Mouse (Mus musculus) ovary, postnatal 10 days (tissue): ENCODE measurements around the gene Hs6st2.

Source experiments
- DNase-seq: peaks from one replicate; pipeline ENCODE4 v3.0.0; 2022; ENCODE audit warnings: low spot score

Gene Hs6st2

DNA sequence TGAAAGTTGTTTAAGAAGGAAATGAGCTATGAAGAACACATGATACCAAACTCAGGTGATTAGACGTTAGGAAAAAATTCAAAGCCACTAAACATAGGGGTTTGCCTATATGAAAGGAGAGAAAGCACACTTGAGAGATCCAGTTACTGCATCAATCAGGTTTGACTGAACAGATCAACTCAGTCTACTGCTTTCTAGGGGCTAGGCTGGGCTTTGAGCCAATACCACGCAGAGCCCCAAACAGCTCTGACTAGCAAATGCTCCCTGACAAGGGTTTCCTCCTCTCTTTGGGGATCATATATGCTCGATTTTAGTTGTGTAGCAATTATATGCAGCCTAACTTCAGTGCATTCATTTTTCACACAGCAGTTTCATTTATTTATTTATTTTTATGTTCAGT, 96.2 kb downstream of the Hs6st2 start:
- DNase-seq, result no peak

DNA sequence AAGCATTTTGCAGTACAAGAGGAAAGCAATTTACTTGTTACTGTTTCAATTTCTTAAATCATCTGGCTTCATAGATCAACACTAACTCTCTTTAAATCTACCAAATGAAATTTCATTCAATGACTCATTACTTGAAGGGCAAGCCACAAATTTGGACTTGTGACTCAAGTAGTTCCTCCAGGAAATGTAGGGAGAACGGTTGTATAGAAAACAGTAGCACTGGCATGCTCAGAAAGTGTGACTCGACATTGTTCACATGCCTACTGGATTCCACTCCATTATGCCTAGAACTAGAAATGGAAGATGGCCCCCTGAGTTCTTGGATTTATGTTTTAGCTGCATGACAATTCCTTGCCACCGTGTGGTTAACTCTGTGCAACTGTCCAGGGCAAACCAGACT, 100.0 kb downstream of the Hs6st2 start:
- no peak for DNase-seq

DNA sequence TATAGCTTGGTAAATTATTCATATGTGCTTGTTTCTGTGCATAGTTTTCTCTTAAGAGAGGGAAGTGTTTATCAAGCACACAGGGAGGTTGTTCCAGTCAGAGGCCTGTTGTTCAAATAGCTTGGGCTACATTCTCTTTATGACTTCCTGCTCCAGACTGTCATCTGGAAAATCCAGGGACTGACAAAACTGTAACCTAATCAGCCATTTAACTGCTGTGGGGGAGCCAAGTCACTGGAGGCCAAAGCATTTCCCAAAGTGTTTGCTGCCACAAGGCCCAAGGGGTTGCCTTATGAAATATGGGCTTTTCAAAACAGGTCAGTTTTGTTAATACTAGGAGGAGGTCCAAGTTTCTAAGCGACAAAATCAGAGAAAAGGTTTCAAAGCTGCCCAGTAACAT, 119.8 kb downstream of the Hs6st2 start:
- no peak for DNase-seq

DNA sequence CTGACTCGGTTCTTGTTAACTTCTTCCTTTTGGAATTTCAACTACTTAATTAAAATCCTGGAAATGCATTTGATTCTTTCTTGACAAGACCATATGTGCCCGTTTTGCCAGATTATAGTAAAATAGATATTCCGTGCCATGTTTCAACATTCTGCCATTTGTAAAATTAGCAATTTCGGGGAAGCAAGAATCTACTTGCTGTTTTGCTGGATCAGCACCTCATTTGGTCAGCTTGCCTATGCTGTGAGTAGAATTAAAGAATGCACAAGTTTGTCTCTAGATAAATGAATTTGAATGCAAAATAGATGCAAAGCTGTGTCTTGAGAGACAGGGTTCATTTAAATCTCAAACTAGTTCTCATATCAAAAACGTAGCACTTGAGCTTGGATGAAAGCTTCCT, 142.0 kb downstream of the Hs6st2 start:
- DNase-seq, result no peak

DNA sequence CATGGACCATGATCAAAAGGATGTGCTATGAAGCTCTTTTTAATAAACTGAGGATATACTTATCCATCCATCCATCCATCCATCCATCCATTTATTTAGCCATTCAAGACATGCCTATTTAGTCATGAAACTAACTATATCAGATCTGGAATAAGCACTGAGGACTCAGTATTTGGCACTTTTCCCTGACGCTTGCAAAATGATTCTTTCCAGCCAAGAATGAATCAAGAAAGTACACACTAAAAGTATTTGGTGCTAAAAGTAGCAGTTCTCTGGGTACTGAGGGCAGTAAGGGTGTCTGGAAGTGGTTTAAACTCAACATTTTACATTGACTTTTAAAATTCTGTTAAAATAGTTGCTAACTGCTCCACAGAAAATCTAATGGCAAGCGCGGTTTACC, 144.6 kb downstream of the Hs6st2 start:
- no peak for DNase-seq

DNA sequence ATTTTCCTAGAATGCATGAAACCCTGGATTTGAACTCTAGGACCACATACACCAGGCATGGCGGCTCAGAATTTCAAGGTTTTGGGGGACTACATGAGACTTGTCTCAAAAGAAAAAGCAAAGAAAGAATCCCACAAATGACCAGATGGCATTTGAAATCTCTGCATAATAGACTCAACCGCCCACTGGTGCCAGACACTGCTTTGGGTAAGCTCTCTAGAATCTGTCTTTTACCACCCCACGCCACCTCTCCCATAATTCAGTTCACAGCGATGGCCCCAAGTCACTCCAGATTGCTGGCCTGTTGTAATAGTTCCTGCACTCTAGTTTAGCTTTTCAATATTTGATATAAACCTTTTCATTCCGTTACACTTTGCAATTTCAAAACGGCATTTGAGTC, 146.4 kb downstream of the Hs6st2 start:
- DNase-seq, result no peak

DNA sequence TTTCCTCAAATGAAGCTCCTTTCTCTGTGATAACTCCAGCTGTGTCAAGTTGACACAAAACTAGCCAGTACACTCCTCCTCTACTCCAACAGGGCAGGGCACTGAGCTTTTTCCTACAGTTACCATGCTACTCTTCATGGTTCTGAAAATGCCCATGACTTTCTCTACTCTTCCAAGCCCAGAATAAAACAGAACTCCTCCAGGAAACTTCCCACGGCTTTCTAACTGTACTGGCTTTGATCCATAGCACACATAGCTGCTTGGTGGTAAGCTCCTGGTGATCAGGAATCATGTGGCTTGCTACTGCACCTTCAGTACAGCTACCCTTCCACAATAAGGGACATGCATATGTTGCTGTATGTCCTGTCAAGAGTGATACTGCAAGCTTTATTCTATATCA, 150.5 kb downstream of the Hs6st2 start:
- DNase-seq, result no peak

DNA sequence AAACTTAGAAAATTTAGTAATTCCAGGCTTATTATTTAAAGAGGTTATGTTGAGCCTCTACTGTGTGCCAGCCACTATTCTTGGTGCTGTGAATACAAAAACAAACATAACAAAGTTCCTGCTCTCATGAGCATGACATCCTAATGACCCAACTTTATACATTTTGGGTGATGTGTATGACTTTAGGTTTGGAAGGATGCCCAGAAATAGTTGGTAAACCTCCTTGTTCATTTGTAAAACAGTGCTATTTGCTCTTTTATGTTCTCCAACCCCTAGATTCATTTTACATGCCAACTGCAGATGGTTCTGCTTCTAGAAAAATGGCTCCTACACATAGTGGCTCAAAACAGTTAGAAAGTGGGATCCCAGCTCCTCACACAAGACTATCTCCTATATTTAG, 153.1 kb downstream of the Hs6st2 start:
- DNase-seq, result no peak

DNA sequence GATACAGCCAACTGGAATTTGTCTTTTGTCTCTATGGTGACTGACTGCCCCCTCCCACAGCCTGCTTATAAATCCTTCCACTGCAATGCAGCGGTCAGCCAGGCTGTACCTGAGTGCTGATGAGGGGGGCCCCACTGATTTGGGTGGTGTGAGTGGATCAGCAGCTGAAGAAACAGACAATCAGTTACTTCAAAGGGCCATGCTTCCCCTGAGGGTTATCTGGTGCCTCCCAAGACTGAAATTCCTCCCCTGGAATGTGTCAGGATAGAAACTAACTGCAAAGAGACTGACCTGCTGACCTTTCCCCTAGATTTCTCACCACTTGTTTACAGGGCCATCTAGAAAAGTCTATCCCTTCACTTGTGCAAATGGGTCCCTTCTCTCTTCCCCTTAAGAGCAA, 166.8 kb downstream of the Hs6st2 start:
- DNase-seq, result no peak

DNA sequence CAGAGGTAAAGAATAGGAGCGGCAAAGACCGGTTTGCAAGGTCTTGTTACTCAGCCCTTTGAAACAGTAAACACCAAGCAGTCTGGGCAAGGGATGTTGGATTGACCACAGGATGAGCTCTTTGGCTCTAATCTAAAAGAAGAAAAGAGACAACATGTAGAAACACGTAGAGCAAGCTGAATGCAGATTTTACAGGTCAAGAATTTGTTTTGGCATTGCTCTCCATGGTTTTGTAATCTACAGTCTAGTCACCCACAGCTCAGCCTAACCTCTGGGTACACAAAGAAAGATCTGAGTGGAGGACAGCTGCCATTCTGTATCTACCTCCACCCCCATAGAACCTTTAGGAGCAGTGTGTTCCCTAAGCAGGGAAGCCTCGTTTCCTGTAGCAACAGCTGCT, 175.1 kb downstream of the Hs6st2 start:
- no peak for DNase-seq

DNA sequence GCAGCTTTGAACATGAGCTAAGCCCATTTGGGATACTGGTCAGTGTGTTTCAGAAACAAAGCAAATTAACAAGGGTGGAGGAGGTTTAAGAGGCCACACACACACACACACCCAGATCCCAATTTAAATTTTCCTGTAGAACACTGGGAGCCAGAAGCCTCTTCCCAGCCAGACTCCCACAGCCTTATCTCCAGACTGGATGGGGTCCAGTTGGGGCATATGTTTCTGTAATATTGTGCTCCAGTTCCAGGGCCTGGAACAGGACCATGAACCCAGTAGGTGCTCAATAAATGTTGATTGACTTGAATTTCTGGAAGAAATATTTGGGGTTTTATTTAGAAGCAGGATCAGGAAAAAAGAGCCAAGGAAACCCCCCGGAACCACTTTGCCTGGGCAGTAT, 176.0 kb downstream of the Hs6st2 start:
- no peak for DNase-seq

DNA sequence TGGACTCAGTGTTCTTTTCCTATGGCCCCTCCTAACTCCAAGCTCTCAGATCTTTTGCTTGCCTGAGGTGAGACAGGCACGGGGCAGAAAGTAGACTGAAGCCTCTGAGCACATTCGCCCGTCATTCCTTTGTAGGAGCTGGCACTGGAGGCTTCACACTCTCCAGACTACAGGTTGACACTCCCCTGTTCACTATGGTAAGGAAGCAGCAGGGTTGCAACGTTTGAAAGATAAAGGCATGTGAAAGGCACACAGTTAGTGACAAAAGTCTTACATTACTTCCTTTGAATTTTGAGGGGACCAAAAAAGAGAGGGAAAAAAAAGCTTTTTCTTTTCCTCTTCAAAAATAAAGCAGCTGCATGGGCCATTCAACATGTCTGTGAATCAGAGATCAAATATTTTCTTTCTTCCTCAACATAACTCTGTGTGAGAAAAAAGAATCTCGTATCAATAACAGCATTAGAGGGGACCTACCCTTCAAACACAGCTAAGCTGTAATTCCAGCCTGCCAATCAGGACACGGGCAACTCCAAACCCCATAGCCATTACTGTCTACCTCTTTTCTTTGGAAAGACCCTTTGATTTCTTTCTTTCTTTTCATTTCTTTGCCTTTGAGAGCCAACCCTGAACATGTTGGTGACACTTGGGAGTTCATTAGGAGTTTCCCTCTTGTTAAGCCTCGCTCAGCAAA, 177.7 kb downstream of the Hs6st2 start:
- DNase-seq, result no peak

DNA sequence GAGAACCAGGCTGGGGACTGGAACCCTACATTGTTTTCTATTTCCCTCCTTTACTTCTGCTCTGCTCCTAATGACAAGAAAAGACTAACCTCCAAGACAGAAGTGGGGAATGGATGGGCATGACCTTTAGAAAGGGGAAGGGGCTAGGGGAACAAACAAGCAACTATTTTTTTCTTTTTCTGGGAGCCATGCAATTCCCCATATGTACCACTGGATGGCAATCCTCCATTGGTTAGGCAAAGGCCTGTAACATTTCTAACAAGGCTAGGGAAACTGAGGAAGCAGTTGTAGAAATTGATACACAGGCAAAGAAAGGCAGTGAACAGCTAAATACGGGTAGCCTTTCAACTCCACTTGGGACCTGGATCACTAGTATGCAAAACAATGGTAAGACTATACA, 183.8 kb downstream of the Hs6st2 start:
- DNase-seq, result no peak

DNA sequence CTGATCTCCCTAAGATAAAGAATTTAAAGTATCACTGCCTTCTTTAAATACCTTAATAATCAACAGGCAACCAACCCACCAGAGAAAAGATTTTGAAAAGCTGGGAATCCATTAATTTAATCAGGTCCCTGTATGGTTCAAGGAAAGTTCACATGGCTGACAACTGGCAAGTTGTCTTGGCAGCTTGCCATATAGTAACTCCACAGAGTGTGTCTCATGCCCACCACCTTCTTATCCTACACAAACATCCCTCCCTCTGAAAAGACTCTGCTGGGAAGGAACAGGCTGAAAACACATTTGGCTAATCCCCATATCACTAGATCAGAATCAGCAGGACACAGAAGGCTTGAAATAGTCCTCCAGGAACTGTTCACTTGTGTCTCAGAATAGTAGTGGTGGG, 193.3 kb downstream of the Hs6st2 start:
- DNase-seq, result no peak

DNA sequence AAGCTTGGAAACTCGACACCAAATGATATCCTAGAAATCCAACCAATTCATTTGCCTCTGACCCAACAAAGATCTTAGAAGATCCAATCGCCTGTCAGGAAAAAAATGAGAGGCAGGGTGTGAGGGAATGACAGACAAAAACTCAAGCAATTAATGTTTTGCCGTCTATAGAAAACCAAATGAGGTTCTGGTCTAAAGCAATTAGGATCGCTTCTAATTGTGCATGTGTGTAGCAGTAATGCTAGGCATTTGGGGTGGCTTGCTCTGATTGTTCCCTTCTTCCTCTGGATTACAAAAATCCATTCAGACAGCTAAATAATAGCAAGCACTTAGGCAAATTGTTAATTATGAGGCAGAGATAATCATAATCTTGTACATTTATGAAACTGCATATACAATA, 212.2 kb downstream of the Hs6st2 start:
- DNase-seq, result no peak

DNA sequence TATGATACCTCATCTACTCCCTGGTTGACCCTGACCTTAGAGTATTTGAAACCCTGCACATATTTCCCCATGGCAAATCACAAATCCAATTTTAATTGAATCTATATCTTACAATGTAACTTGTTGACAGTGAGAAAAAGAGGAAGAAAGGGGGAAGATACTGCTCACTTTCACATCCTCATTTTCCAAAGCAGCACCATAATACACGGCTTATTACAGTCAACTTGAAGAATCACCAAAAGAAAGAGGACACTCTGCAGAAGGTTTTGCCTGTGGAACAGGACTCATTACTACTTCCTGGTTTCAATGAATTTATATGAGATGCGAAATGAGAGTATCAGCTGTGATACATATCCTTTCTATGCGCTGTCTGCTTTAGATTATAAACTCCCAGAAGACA, 220.2 kb downstream of the Hs6st2 start:
- no peak for DNase-seq

DNA sequence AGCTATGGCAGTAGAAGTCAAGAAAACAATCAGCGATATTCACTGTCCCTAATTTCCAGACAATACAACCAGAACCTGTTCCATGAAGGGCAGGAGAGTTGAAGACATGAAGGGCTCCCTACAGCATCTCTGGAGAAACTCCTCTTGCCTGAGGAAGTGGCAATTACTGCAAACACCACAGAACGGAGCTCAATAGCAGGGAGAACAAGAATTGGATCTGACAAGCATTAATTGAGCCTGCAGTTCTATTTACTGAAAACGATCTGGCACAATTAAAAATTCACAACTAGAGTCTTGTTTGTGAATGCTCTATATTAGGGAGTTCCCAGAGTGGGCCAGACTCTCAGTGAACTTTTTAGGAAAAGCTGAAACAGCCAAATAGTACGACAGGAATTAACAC, 238.3 kb downstream of the Hs6st2 start:
- DNase-seq, result no peak

DNA sequence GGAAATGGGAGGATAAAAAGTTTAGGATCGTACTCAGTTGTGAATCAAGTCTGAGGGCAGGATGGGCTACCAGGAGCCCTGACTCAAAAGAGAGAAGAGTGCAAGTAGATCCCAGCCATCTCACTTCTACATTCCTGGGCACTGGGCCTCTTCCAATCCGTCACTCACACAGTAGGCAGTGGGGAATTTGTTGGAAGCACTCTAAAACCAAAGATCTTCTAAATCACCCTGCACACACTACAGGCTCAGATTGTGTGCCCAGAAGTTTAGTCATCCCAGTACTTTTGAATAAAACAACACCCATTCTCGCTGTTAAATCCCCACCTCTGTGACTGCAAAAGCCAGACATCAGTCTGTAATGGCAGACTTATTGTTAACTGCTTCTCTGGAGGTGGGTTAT, 249.9 kb downstream of the Hs6st2 start:
- no peak for DNase-seq

DNA sequence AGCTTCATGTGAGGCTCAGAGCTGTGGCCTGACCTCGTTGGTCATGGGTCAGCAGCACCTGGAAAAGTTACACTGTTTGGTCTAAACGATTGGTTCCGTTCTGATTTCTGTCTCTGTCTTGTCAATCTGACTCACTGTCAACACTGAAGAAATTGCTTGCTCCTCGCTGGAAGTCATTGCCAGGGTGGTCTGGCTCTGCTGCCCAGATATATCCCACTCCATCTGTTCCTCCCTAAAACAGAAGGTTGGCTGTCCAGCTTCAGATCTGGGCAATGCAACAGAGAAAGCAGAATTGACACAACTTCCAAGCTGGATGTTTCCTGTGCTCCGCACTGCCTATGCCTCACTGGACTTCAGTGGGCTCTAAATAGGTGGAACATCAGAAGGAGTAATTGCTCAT, 256.6 kb downstream of the Hs6st2 start:
- no peak for DNase-seq

DNA sequence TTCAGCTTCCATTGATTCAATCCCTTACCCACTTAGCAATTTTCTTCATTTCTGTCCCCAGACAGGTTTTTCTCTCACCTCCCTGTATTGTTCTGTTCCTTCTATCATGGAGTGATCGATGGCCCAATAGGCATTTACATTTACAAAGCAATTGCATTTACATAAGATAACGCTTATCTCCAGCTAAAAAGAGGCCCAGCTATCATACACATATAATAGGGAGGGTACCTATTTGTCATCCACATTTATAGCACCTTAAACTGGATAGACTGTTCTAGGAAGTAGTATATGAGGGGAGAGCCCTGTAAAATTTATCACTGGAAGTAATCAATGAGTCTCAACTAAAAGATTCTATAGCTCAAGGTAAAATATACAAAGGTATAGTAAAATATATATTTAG, 271.4 kb downstream of the Hs6st2 start:
- no peak for DNase-seq

DNA sequence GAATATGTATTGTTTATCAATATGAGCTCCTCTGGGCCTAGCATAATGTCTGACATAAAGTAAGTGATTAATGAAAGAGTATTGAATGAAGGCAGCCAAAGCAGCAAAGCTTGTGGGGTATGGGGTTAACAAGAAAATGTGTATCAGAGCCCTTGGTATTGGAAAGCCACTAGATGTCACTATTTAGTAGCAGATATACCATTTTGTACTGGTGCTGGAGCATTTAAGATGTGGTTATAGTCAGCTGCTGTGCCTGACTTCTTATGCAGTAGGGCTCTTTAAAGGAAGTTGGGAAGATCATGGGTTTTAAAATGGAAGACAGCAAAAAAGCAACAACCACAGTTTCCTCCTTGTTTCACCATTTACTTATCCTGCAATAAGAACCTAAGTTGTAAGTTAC, 284.2 kb downstream of the Hs6st2 start:
- no peak for DNase-seq

DNA sequence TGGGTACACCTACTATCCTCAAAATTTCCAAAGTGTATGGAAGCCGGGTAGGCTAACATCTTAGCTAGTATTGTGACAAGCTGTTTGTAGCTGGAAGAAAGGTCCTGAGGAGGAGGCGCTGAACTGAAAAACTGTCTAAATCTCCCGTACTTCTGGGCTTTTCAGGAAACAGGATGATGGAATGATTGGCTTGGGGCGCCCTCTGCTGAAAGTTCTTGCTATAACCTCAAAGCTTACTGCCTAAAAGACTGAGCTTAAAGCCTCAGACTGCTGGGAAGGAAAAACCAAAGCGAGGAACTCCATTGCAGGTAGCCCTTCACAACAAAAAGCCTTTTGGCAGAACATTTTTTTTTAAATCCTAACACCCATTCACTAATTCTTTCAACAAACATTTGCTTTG, 307.0 kb downstream of the Hs6st2 start:
- peak; percentile 36 for DNase-seq

DNA sequence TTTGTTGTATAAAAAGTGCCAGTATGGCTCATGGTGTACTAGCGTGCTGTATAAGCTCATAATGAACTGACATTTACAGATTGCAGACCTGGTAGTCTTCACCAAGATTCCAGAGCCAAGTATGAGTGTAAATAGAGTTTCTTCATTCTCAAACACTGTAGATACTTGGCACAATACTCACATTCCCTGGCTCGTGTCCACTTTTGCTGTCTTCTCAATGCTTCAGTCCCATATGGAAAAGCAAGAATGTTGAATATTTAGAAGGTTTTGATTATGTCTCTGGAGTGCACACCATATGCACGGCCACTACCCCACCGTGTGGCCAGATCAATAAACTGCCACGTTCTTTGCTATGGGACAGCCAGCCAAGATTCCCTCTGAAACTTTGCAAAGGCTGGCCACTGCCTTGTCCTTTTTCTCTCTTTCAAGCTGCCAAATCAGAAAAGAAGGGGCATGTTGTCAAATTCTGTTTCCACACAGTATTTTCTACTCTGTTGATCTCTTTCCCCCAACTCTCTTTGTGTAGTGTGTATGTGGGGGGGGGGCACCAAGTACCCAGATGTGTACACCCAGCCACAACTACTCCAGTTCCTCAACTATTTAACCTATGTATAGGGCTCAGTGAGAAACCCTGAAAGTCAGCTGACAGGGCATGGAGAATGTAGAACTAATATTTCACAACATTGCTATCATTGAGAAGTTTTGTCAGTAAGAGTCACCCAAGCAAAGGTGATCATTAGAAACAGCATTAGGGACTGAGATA, 309.0 kb downstream of the Hs6st2 start:
- no peak for DNase-seq

DNA sequence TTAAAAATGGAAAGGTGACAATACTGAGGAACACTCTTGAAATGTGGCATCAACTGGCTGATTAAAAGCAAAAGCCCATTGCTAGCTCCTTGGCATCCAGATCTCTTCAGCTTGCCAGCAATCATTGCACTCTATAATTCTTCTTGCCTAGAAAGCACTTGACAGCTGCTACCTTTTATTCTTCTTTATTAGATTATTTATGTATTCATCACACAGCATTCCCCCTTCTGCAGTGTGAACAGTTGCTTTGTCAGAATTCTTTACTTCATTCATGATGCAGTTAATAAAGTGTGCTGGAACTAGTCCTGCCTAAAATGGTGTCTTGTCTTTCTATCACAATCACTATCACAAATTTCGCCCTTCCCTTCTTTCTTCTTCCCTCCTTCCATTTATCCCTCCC, 332.0 kb downstream of the Hs6st2 start:
- no peak for DNase-seq
